Mouse (Mus musculus): ENCODE measurements at regions not wholly inside any gene's neighbourhood (a gene's known extent, or its start where the extent isn't known, plus 50 kb on each side); places are given as distances from the start of the nearest gene placed in this dataset.
A peak's percentile ranks its signal among the peaks of the same experiment; 100 is the strongest.

DNA sequence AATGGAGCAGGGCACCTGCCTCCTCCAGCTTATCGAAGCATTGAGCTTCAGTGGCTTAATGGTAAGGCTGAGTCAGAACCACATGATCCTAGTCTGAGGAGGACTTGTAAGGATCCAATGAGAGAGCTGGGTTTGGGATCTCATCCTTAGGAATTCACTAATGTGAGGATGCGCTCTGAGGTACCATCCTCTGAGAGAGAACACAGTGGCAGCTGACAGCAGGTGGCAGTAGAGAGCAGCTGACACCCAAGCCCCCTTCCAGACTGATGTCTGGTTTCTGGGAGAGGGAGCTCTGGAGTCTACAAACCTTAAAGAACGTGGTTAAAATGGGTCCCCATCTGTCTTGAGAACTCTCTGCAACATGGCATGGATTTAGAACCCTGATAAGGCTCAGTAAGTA is 137.8 kb downstream of the B3glct start:
- Histone ChIP-seq H3K27ac (ENCODE audit: control insufficient read depth, insufficient read depth, low read depth, low read length) (no peak overlapping the region), H3K4me1 (ENCODE audit: control insufficient read depth, insufficient read depth, low read length) (peaks cover 26% of the 10 kb centered on the region), H3K27me3 (ENCODE audit: control insufficient read depth, insufficient read depth, low read length) (no peaks in the 10 kb centered on the region), H3K4me3 (ENCODE audit: control insufficient read depth, low read depth, low read length) (no peak overlapping the region), H3K36me3 (ENCODE audit: control insufficient read depth, insufficient read depth, low read length) (no peaks in the 10 kb centered on the region)
- TF ChIP-seq CTCF (IDR thresholded peaks at IDR 0.05; ENCODE audit: control insufficient read depth, insufficient read depth, insufficient replicate concordance, low read depth, low read length) (peak; percentile 82; the same call in 1 of the 2 replicates), POLR2A (IDR thresholded peaks at IDR 0.05; ENCODE audit: control insufficient read depth, low read depth, low read length) (no peak)

DNA sequence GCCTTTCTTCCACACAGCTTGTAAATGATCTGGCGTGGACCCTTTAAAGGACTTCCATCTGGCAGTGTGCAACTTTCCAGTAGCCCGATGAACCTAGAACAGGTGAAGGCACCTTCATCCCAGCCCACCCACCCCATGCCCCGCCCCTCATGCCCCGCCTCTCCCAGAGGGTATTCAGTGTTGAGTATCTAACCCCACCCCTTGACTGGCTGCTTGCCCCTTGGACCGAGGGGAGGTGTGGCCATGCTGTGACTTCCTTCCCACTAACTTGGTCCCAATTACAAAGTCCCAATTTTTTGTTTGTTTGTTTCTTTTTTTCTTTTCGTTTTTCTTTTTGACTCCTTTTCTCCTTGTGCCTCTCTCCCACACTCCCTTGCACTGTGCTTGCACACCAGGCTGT is 140.8 kb downstream of the B3glct start:
- no peaks in the 10 kb centered on the region for H3K36me3 ChIP-seq (ENCODE audit: control insufficient read depth, insufficient read depth, low read length)
- H3K27me3 ChIP-seq (ENCODE audit: control insufficient read depth, insufficient read depth, low read length) = no peaks in the 10 kb centered on the region
- H3K4me1 ChIP-seq (ENCODE audit: control insufficient read depth, insufficient read depth, low read length) = peaks cover 29% of the 10 kb centered on the region
- H3K27ac ChIP-seq (ENCODE audit: control insufficient read depth, insufficient read depth, low read depth, low read length) = peak overlapping the region; percentile 85
- TF ChIP-seq CTCF (IDR thresholded peaks at IDR 0.05; ENCODE audit: control insufficient read depth, insufficient read depth, insufficient replicate concordance, low read depth, low read length) (no peak), POLR2A (IDR thresholded peaks at IDR 0.05; ENCODE audit: control insufficient read depth, low read depth, low read length) (no peak)
- H3K4me3 ChIP-seq (ENCODE audit: control insufficient read depth, low read depth, low read length) = no peak overlapping the region

DNA sequence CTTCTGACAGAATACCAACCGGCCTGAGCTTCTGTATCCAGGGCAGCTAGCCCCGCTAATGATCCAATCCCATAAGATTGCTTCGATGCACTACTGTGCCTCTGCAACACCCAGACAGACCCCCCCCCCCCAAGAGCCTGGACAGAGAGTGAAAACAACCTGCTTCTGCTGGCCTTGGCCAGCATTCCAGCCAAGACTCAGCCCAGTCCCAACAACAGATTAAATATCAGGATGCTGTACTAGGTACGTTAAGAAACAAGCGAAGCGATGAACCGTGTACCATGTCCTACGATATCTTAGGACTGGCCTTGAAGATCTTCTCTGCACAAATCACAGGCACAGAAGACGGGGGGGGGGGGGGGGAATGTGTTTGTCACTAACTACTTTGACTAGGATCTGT is 145.8 kb downstream of the B3glct start:
- TF ChIP-seq CTCF (IDR thresholded peaks at IDR 0.05; ENCODE audit: control insufficient read depth, insufficient read depth, insufficient replicate concordance, low read depth, low read length) (no peak), POLR2A (IDR thresholded peaks at IDR 0.05; ENCODE audit: control insufficient read depth, low read depth, low read length) (no peak)
- peak overlapping the region; percentile 71 for H3K4me3 ChIP-seq (ENCODE audit: control insufficient read depth, low read depth, low read length)
- H3K27ac ChIP-seq (ENCODE audit: control insufficient read depth, insufficient read depth, low read depth, low read length) = peak overlapping the region; percentile 94
- peaks cover 21% of the 10 kb centered on the region for H3K4me1 ChIP-seq (ENCODE audit: control insufficient read depth, insufficient read depth, low read length)
- H3K36me3 ChIP-seq (ENCODE audit: control insufficient read depth, insufficient read depth, low read length) = no peaks in the 10 kb centered on the region; the same call in 1 of the 2 replicates
- H3K27me3 ChIP-seq (ENCODE audit: control insufficient read depth, insufficient read depth, low read length) = no peaks in the 10 kb centered on the region

DNA sequence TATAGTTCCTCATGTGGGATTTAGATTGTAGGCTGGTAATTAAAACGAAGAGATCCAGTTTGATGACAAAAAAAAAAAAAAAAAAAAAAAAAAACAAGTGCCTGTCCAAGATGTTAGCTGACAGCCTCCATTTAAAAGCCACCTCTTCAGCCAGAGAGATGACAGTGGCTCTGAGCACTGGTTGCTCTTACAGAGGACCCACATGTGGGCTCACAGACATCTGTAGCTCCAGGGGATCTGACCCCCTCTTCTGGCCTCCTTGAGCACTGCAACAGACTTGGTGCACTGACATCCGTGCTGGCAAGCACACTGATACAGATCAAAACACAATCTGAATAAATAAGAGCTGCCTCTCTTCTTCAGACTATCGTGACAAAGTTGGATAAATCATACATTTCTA is 149.6 kb downstream of the B3glct start:
- Histone ChIP-seq H3K4me3 (ENCODE audit: control insufficient read depth, low read depth, low read length) (no peak overlapping the region), H3K27me3 (ENCODE audit: control insufficient read depth, insufficient read depth, low read length) (no peaks in the 10 kb centered on the region), H3K36me3 (ENCODE audit: control insufficient read depth, insufficient read depth, low read length) (peaks cover under 1% of the 10 kb centered on the region), H3K27ac (ENCODE audit: control insufficient read depth, insufficient read depth, low read depth, low read length) (peak overlapping the region; percentile 45), H3K4me1 (ENCODE audit: control insufficient read depth, insufficient read depth, low read length) (peaks cover 15% of the 10 kb centered on the region)
- TF ChIP-seq POLR2A (IDR thresholded peaks at IDR 0.05; ENCODE audit: control insufficient read depth, low read depth, low read length) (no peak), CTCF (IDR thresholded peaks at IDR 0.05; ENCODE audit: control insufficient read depth, insufficient read depth, insufficient replicate concordance, low read depth, low read length) (peak; percentile 8; the same call in 1 of the 2 replicates)

DNA sequence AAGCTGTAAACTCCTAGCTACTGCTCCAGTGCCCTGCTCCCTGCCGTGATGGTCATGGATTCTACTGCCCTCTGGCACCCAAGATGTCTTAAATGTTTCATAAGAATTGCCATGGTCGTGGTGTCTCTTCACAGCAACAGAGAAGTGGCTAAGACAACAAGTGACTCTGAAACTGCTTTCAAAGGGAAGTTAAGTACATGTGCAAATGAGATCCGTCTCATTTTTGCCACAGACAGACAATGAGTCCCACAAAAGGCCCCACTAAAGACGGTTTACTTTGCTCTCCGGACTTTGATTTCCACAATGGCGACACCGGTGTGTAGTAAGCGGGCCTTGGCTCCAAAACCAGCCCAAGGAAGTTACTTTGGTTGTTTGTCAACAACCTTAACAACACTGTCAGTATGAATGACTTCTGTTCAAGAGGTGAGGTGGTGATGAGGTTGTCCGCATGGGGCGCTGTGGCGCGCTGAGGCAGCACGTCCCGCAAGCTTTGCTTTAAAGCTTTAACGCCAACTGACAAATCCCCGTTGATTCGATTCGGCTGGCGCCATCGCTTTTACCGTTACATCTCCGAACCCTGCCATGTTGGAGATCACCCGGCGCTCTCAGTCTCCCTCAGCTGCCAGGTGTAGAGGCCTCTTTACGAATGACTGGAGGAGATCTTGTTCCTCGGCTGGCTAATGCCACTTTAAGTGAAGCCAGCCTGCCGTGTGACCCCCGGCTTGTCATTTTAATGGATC is 153.3 kb downstream of the B3glct start:
- H3K4me3 ChIP-seq (ENCODE audit: control insufficient read depth, low read depth, low read length) = peak overlapping the region; percentile 88
- H3K4me1 ChIP-seq (ENCODE audit: control insufficient read depth, insufficient read depth, low read length) = peaks cover 15% of the 10 kb centered on the region
- peak; percentile 91 for TF ChIP-seq POLR2A (IDR thresholded peaks at IDR 0.05; ENCODE audit: control insufficient read depth, low read depth, low read length)
- TF ChIP-seq CTCF (IDR thresholded peaks at IDR 0.05; ENCODE audit: control insufficient read depth, insufficient read depth, insufficient replicate concordance, low read depth, low read length) = peak; percentile 93; the same call in 1 of the 2 replicates
- peaks cover 2% of the 10 kb centered on the region for H3K36me3 ChIP-seq (ENCODE audit: control insufficient read depth, insufficient read depth, low read length)
- H3K27ac ChIP-seq (ENCODE audit: control insufficient read depth, insufficient read depth, low read depth, low read length) = peak overlapping the region; percentile 100
- no peaks in the 10 kb centered on the region for H3K27me3 ChIP-seq (ENCODE audit: control insufficient read depth, insufficient read depth, low read length)

DNA sequence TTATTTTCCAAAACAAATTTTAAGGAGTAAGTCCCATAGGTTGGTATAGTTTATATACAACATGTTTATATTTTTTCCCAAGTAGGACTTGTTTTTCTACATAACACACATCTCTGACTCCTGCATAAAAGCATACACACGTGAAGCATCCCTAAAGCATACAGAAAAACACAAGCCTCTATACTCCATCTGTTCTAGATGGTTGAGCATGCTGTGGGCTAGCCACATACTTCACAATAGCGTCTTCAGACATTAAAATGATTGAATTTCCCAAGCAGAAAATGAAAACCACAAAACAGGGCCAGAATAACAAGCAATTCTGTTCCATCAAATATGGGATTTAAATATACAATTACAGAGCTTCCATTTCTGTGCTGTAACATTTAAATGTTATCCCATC is 159.3 kb downstream of the B3glct start:
- Histone ChIP-seq H3K4me1 (ENCODE audit: control insufficient read depth, insufficient read depth, low read length) (peaks cover 10% of the 10 kb centered on the region), H3K4me3 (ENCODE audit: control insufficient read depth, low read depth, low read length) (no peak overlapping the region), H3K27ac (ENCODE audit: control insufficient read depth, insufficient read depth, low read depth, low read length) (no peak overlapping the region), H3K36me3 (ENCODE audit: control insufficient read depth, insufficient read depth, low read length) (peaks cover 2% of the 10 kb centered on the region), H3K27me3 (ENCODE audit: control insufficient read depth, insufficient read depth, low read length) (no peaks in the 10 kb centered on the region)
- TF ChIP-seq POLR2A (IDR thresholded peaks at IDR 0.05; ENCODE audit: control insufficient read depth, low read depth, low read length) = no peak
- TF ChIP-seq CTCF (IDR thresholded peaks at IDR 0.05; ENCODE audit: control insufficient read depth, insufficient read depth, insufficient replicate concordance, low read depth, low read length) = no peak

DNA sequence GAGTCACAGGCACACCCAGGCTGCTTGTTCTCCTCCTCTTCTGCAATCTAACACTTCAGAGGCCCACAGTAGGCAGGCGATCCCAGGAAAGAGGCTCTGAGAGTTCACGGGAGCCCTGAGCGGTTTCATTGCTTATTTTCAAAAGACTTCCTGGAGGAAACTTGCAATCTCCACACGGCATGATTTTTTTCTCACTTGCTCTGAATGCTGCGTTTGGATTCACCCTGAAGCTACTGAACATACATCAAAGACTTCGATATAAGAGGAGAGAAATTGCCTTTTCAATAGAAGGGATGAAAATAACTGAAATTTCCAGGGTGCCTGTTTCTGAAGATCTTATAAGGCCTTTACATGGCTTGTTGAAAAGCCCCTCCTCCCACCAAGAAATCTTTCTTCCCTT is 164.5 kb downstream of the B3glct start:
- TF ChIP-seq CTCF (IDR thresholded peaks at IDR 0.05; ENCODE audit: control insufficient read depth, insufficient read depth, insufficient replicate concordance, low read depth, low read length) (no peak), POLR2A (IDR thresholded peaks at IDR 0.05; ENCODE audit: control insufficient read depth, low read depth, low read length) (no peak)
- H3K27ac ChIP-seq (ENCODE audit: control insufficient read depth, insufficient read depth, low read depth, low read length) = no peak overlapping the region
- H3K27me3 ChIP-seq (ENCODE audit: control insufficient read depth, insufficient read depth, low read length) = no peaks in the 10 kb centered on the region
- no peaks in the 10 kb centered on the region for H3K36me3 ChIP-seq (ENCODE audit: control insufficient read depth, insufficient read depth, low read length)
- no peak overlapping the region for H3K4me3 ChIP-seq (ENCODE audit: control insufficient read depth, low read depth, low read length)
- no peaks in the 10 kb centered on the region for H3K4me1 ChIP-seq (ENCODE audit: control insufficient read depth, insufficient read depth, low read length)

All from testis, adult 2 months (tissue).